Mouse (Mus musculus): Measurements from ENCODE around the gene Nfib.
"Not testable (repeated sequence)": the region's sequence is repeated elsewhere in the genome, so short reads cannot be mapped to it uniquely, and the experiment has no call there.

The Nfib gene

DNA sequence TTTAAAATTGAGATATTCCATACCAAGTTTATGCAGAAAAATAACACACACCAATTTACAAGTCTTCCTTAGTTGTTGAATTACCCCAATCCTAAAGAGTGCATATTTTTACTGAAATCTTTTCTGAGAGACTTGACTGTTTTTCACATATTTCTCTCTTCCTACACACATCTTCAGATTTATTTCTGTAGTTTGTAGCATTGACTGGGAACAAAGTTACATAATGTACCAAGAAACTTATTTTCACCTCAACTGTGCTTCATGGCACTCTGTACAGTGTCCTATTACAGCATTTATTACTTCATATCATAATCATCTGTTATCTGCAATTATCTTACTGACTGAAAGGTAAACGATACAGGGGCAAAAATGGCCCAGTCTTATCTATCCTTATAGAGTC is 406.9 kb downstream of the Nfib start:
- DNase-seq (ENCODE audit: low spot score), result no peak

DNA sequence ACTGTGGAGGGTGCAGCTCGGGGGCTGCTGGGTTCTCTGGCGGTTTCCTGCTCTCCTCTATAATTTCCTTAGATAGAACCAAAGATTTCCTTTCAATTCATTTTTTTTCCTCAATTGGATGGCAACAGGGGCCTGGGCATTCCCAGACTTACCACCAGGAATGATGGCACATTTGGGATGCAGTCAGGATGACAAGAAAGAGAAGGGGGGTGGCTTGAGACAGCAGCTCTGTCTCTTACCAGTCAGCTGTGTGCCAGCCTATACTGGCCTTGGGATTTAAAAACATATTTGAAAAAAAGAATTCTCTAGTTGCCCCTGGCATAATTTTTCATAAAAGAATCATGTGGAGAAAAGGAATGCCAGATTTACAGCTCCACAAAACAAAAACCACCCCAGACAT is 408.0 kb downstream of the Nfib start:
- no peak for DNase-seq (ENCODE audit: low spot score)

DNA sequence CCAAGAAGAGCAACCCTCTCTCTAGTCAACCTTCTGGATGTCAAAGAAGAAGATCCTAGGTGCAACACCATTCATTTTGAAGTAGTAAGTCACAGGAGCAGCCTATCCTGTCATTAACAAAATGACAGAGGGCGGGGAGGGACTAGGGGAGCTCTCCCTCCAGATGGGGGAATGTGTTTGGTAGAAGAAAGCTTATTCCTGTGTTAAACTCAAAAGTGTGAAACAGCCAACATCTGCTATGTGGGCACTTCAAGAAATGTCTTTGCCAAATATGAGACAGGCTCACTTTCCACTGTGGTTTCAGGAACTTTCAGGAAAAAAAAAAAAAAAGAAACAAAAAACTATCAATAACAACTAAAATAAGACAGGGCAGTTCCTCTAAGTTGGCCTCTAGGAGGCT is 411.5 kb downstream of the Nfib start:
- DNase-seq (ENCODE audit: low spot score), result no peak

- no peak for DNase-seq (ENCODE audit: low spot score)
These were observed 414.2 kb downstream of the Nfib start for GRCm38 (mm10) chr4:82291174-82291847.

GRCm38 (mm10) chr4:82290623-82291022 is 414.9 kb downstream of the Nfib start:
- no peak for DNase-seq (ENCODE audit: low spot score)

- no peak for DNase-seq (ENCODE audit: low spot score)
These were observed 416.0 kb downstream of the Nfib start for GRCm38 (mm10) chr4:82289596-82289995.

- no peak for DNase-seq (ENCODE audit: low spot score)
These were observed 417.4 kb downstream of the Nfib start for GRCm38 (mm10) chr4:82288138-82288537.

- DNase-seq (ENCODE audit: low spot score), result no peak
These were observed 418.1 kb downstream of the Nfib start for GRCm38 (mm10) chr4:82287454-82287853.

DNA sequence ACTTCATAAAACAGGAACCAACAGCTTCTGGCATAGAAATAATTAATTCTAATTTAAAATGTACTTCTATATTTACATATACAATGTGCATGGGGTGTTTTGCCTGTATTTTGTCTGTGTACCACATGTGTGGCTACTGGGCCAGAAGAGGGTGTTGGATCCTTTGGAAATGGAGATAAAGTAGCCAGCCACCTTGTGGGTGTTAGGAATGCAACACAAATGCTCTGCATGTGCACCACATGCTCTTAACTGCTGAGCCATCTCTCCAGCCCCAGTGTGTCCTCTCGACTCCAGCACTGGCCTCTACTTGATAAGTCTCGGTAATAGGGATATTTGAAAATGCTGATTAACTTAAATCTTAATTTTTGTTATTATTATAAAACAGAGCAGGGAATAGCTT is 418.6 kb downstream of the Nfib start:
- DNase-seq (ENCODE audit: low spot score), result no peak

DNA sequence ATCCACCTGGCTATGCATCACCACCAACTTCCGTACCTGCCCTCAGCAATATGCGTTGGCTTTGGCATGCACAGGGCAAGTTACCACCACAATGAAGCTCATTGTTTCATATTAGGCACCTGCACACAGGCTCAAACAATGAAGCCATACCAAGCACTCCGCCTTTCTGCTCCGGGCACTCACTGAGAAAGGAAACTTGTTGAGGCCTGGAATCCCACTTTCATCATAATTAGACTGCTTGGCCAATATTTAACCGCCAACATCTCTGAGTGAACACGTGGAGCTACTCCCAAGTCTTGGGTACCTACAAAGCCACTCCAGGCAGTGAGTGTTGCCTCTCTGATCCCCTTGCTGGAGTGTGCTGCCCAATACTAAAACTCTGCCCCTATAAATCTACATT is 422.0 kb downstream of the Nfib start:
- DNase-seq (ENCODE audit: low spot score), result no peak

DNA sequence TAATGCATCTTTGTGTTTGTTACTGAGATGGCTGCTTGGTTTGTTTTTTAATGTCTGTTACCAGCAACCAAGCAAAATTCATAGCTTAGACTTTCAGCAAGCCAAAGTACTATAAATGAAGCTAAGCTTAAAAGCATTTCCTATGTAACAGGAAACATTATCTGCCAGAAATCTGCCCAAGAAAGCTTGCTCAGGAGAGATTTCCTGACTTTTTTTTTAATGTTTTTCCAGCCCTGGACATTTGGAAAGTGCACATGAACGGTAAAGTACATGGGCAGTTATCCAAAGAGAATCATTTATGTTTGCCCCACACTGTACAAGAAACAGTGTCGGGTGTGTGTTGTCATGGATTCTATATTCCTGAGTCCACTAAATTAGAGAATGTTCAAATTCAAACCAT is 429.6 kb downstream of the Nfib start:
- no peak for DNase-seq (ENCODE audit: low spot score)

DNA sequence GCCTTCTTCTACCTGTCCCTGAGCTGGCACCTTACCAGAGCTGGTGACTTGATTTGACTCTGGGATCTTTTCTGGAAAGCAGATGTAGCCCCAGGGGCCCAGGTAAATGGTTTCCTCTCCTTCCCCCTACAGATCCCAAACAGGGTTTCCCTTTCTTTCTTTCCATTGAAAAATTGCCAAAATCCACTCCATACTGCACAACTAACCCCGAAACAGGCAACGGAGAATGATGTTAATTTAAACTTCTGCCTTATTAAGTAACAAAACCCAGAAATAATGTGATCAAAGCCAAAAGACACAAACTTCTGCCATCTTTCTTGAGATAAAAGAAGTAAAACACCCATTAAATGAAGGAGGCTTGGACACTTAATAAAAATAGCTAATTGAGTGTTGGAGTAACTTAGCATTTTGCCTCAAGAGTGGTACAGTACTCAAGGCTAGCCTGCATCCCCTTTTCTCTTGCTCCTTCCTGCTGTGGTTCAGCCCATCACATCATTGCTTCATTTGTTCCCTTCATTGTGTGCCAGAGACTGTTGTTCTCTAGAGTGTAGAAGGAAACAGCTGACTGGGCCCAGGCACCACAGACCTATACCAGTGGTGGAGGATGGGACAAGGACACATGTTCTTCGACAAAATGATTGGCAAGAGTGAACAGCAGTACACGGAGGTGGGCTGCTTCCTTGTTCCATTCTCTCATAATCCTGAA is 432.3 kb downstream of the Nfib start:
- DNase-seq (ENCODE audit: low spot score), result no peak

DNA sequence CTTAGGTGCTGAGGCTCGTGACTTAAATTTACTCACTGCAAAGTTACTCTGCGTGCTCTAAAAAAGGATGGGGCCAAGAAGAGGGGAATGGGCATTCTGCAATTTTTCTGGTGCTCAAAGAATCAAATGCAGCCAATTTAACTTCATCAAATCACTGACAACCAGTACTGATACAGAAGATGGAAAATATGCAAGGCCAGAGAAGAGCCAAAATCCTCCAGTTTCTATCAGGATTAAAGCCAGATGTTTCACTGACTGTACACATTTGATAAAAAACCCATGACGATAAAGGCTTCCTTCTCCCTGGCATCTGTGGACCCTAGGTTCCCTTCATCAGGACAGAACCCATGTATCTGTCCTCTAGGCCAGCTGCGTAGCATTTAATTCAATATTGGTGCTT is 433.5 kb downstream of the Nfib start:
- DNase-seq (ENCODE audit: low spot score), result no peak

GRCm38 (mm10) chr4:82271547-82271946 is 434.0 kb downstream of the Nfib start:
- DNase-seq (ENCODE audit: low spot score), result no peak

DNA sequence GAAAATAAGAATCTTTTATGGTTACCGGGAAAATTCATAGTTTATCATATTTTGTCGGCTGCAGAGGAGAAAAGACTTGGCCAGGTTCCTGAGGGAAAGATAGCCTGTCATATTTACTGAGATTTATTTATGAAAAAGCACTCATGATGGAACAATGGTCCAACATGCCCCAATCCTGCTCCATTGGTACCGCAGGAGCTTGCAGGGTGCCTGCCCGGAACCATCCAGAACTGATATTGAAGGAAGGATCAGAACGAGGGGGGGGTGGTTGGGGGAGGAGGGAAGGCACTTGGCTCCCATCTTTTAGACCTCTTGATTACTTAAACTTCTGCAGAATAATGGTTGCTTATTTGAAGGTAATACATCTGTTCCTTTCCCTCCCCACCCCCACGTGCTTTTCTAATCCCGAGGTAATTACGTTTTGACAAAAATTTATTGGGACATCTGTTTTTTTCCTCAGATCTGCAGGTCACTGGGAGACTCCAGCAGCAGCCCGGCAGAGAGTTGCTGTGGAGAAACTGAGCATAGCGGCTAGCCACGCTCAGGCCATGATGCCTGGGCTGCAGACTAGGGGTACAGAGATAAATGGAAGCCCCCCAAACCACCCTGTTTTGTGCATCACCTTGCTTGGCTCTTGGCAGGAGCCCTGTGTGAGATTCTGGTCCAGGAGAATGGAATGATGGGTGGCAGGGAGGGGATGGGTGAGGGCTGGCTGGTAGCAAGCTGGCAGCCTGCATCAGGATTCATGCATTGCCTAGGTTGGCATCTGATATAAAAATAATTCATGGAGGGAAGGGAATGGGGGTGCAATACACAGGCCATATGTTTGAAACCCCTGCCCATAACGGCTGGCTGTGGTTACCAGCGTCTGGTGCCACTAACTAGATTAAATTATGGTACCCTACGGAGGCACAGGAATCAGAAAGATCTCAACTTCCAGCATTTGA is 437.4 kb downstream of the Nfib start:
- DNase-seq (ENCODE audit: low spot score), result no peak

- no peak for DNase-seq (ENCODE audit: low spot score)
These were observed 439.4 kb downstream of the Nfib start for GRCm38 (mm10) chr4:82266066-82266619.

DNA sequence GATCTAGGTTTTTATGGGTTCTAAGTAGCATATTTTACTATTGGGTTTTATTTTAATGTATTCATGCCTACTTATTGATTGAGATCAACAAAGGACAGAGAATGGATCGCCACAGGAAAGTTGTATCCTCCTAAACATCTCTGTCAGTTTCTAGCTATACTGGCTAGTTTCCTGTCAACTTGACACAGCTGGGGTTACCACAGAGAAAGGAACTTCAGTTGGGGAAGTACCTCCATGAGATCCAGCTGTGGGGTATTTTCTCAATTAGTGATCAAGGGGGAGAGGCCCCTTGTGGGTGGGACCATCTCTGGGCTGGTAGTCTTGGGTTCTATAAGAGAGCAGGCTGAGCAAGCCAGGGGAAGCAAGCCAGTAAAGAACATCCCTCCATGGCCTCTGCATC is 447.0 kb downstream of the Nfib start:
- not testable (repeated sequence) for DNase-seq (ENCODE audit: low spot score)

- no peak for DNase-seq (ENCODE audit: low spot score)
These were observed 453.5 kb downstream of the Nfib start for GRCm38 (mm10) chr4:82252054-82252453.

DNA sequence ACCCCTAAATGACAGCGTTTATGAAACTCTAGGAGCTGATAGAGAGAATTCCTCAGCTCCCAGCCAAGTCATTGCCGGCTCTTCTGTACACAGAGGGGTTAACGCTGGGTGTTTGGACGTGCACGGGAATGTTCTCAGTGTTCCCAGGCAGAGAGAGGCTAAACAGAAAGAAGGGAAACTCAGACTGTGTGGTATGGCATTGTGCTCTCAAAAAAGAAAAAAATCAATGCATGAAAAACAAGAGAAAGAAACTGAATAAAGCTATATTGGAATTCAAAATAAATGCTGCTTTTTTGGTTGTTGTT is 455.2 kb downstream of the Nfib start:
- no peak for DNase-seq (ENCODE audit: low spot score)

DNA sequence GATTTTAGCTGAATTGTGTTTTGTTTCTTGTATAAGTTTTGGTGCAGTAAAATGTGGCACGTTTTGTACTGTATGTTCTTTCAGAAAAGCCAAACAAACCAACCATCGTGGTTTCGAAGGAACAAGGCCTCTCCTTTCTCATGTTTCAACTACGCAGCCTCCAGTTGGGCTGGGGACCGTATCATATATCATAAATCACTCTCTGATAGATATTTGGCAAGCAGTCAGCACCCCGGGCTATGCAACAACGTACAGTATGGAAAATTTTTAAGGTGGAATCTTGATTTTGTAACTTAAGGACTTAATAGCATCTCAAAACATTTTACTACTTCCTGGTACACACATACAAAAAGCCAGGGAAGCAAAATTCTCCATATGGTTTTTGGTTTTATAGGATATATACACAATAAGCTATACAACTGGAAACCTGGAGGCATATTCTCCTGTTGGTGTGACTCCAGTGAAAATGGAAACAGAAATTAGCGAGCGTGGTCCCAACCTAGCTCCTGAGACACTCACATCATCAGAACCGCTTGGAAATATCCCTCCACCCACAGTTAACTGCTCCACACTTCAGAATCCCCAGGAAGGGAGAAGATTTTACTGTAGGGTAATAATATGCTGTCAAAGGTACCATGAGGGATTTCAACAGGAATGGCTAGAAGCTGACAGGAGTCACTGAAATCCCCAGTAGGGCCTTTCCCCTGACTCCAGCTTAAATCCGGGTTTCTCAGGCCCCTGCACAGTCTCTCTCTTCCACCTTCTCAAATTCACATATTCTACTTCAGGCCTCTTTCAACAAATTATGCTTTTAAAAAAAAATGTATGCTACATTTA is 455.8 kb downstream of the Nfib start:
- DNase-seq (ENCODE audit: low spot score), result no peak

GRCm38 (mm10) chr4:82248961-82249360 is 456.6 kb downstream of the Nfib start:
- DNase-seq (ENCODE audit: low spot score), result no peak

- DNase-seq (ENCODE audit: low spot score), result no peak
These were observed 457.5 kb downstream of the Nfib start for GRCm38 (mm10) chr4:82248031-82248430.

Data from testis, postnatal 14 days (tissue).